Mouse (Mus musculus) thymus, adult 2 months (tissue): ENCODE measurements around the gene Orc2. TPM values are rescaled to one million over a fixed set of nuclear protein-coding genes. Genes with fewer than 3 reads are reported as not detected.

Experiments used
- DNase-seq: peaks from one replicate; pipeline ENCODE4 v3.0.0; 2021
- H3K27ac ChIP-seq: fragments of 200-500 bp; 2 replicates; pipeline ENCODE4 v1.5.1; 2012; ENCODE audit warnings: low read length, control low read depth; ENCODE audit not compliant: control insufficient read depth, insufficient read depth
- H3K27me3 ChIP-seq: fragments of 200-500 bp; 2 replicates; pipeline ENCODE4 v1.6.1; 2012; ENCODE audit warnings: mild to moderate bottlenecking, low read length, moderate library complexity, mixed read lengths; ENCODE audit not compliant: control insufficient read depth, insufficient read depth
- H3K36me3 ChIP-seq: fragments of 200-500 bp; 2 replicates; pipeline ENCODE4 v1.6.1; 2012; ENCODE audit warnings: mild to moderate bottlenecking, low read length, moderate library complexity; ENCODE audit not compliant: control insufficient read depth, insufficient read depth
- H3K4me1 ChIP-seq: fragments of 200-500 bp; replicated peaks from 2 replicates; pipeline ENCODE4 v1.6.1; 2012; ENCODE audit warnings: low read length; ENCODE audit not compliant: control insufficient read depth, insufficient read depth
- H3K4me3 ChIP-seq: fragments of 200-500 bp; 2 replicates; pipeline ENCODE4 v1.5.1; 2012; ENCODE audit warnings: mild to moderate bottlenecking, low read length, control low read depth, moderate library complexity; ENCODE audit not compliant: control insufficient read depth, insufficient read depth
- CTCF ChIP-seq: fragments of 200-500 bp; IDR thresholded peaks from 2 replicates; pipeline ENCODE4 v1.5.1; 2012; ENCODE audit warnings: mild to moderate bottlenecking, control low read depth, low read length, moderate library complexity, borderline replicate concordance; ENCODE audit not compliant: control insufficient read depth, poor library complexity, insufficient read depth; ENCODE audit errors: extremely low read depth
- POLR2A ChIP-seq: fragments of 200-500 bp; IDR thresholded peaks from 2 replicates; pipeline ENCODE4 v1.6.1; 2012; ENCODE audit warnings: mild to moderate bottlenecking, low read length, control low read depth, moderate library complexity; ENCODE audit not compliant: control insufficient read depth, poor library complexity, insufficient read depth; ENCODE audit errors: extremely low read depth
- WGBS: fragments of 180-500 bp; shearing (Covaris S2); methylation state at CpG from one replicate; pipeline ENCODE4 v1.1.7; 2018; 5-methylcytosine and 5-hydroxymethylcytosine counted together
- polyA plus RNA-seq: library from polyadenylated mRNA; depleted of rRNA; stranded (reverse); fragments of >200 nt; gene quantifications from 2 replicates; pipeline ENCODE4 v1.2.3, GENCODE M21; 2012

Gene Orc2
- polyA plus RNA-seq, 1 experiment, result 22.9 TPM

- WGBS, result 98% methylated on average over 3 of the region's 3 CpGs
- H3K36me3 ChIP-seq, result peaks cover 46% of the 10 kb centered on the region
- no peaks in the 10 kb centered on the region for H3K27me3 ChIP-seq
- no peak overlapping the region for H3K27ac ChIP-seq
- no peak overlapping the region for H3K4me3 ChIP-seq
- DNase-seq, result no peak
- H3K4me1 ChIP-seq, result no peaks in the 10 kb centered on the region
- TF ChIP-seq POLR2A (no peak), CTCF (no peak)
These were observed 44.3 kb downstream of the Orc2 start for GRCm38 (mm10) chr1:58460566-58460965.

GRCm38 (mm10) chr1:58458867-58459266 is 46.0 kb downstream of the Orc2 start:
- 94% methylated on average over 2 of the region's 2 CpGs for WGBS
- H3K27me3 ChIP-seq, result no peaks in the 10 kb centered on the region
- DNase-seq, result no peak
- TF ChIP-seq POLR2A (no peak), CTCF (no peak)
- H3K4me3 ChIP-seq, result no peak overlapping the region
- H3K4me1 ChIP-seq, result no peaks in the 10 kb centered on the region
- no peak overlapping the region for H3K27ac ChIP-seq
- H3K36me3 ChIP-seq, result peaks cover 36% of the 10 kb centered on the region

GRCm38 (mm10) chr1:58458175-58458574 is 46.7 kb downstream of the Orc2 start:
- Histone ChIP-seq H3K4me3 (no peak overlapping the region), H3K36me3 (peaks cover 34% of the 10 kb centered on the region), H3K4me1 (no peaks in the 10 kb centered on the region), H3K27me3 (no peaks in the 10 kb centered on the region), H3K27ac (no peak overlapping the region)
- DNase-seq, result no peak
- TF ChIP-seq POLR2A (no peak), CTCF (no peak)
- 95% methylated on average over 5 of the region's 5 CpGs for WGBS

DNA sequence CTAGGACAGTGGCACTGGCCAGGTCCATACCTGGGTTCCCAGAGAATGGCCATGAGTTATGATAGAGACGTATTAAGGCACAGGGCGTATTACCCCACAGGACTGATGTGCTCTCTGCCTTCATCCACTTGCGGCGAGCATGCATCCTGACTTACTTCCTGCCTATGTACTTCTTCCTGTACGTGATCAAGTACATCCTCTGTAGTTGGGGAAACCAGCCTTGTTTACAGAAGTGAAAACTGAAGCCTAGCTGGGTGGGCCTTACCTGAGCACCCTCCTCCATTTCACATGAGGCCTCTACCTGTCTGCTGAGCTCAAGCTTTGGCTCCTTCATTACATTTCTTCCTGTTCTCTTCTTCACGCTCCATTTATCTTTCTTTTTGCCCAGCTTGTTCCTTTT is 50.6 kb downstream of the Orc2 start:
- Histone ChIP-seq H3K4me1 (no peaks in the 10 kb centered on the region), H3K27ac (no peak overlapping the region), H3K36me3 (peaks cover 23% of the 10 kb centered on the region; the same call in 1 of the 2 replicates), H3K27me3 (no peaks in the 10 kb centered on the region), H3K4me3 (no peak overlapping the region)
- no peak for TF ChIP-seq CTCF
- no peak for TF ChIP-seq POLR2A
- no peak for DNase-seq
- 88% methylated on average over 6 of the region's 6 CpGs for WGBS

GRCm38 (mm10) chr1:58448396-58448795 is 56.5 kb downstream of the Orc2 start:
- no peak overlapping the region for H3K4me3 ChIP-seq
- H3K36me3 ChIP-seq, result peaks cover 8% of the 10 kb centered on the region; the same call in 1 of the 2 replicates
- DNase-seq, result no peak
- no peak for TF ChIP-seq CTCF
- TF ChIP-seq POLR2A, result no peak
- peaks cover 3% of the 10 kb centered on the region for H3K4me1 ChIP-seq
- no peaks in the 10 kb centered on the region for H3K27me3 ChIP-seq
- no peak overlapping the region for H3K27ac ChIP-seq
- WGBS, result 92% methylated on average over 7 of the region's 7 CpGs

DNA sequence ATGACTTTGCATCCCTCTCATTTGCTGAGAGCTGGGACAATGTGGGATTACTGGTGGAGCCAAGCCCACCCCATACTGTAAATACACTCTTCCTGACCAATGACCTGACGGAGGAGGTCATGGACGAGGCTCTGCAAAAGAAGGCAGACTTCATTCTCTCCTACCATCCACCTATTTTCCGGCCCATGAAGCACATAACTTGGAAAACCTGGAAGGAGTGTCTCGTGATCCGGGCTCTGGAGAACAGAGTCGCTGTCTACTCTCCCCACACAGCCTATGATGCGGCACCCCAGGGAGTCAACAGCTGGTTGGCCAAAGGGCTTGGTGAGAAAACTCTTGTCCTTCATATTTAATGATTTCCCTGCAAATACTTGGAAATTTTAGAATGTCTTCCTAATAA is 57.1 kb downstream of the Orc2 start:
- peaks cover 3% of the 10 kb centered on the region for H3K4me1 ChIP-seq
- no peaks in the 10 kb centered on the region for H3K27me3 ChIP-seq
- no peak for TF ChIP-seq POLR2A
- TF ChIP-seq CTCF, result no peak
- peaks cover 8% of the 10 kb centered on the region; the same call in 1 of the 2 replicates for H3K36me3 ChIP-seq
- WGBS, result 99% methylated on average over 7 of the region's 7 CpGs
- no peak overlapping the region for H3K4me3 ChIP-seq
- no peak for DNase-seq
- H3K27ac ChIP-seq, result no peak overlapping the region

DNA sequence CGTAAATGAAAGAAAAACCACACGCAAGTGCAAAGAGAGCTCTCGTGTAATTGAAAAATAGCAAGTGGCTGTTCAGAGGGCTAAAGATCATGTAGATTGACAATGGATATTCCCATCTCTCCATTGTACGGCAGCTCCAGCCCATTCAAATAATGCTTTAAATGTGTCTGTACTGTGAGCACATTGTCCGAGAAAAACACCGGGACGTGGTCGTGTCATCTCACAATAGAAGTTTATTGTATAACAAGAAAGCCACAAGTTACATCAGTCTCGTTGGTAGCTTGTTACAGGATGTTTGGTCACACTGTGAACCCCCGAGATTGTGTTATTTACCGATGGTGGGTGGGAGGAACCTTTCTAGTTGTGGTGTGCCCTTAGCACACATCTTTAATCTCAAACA is 59.0 kb downstream of the Orc2 start:
- 3% methylated on average over 11 of the region's 11 CpGs for WGBS
- no peak for TF ChIP-seq POLR2A
- TF ChIP-seq CTCF, result no peak
- Histone ChIP-seq H3K27me3 (no peaks in the 10 kb centered on the region), H3K36me3 (peaks cover 3% of the 10 kb centered on the region; the same call in 1 of the 2 replicates), H3K27ac (peak overlapping the region; percentile 87; the same call in 1 of the 2 replicates), H3K4me3 (peak overlapping the region; percentile 88), H3K4me1 (peaks cover 3% of the 10 kb centered on the region)
- no peak for DNase-seq
